Mouse (Mus musculus): ENCODE results near the gene Sgsm3.

DNA sequence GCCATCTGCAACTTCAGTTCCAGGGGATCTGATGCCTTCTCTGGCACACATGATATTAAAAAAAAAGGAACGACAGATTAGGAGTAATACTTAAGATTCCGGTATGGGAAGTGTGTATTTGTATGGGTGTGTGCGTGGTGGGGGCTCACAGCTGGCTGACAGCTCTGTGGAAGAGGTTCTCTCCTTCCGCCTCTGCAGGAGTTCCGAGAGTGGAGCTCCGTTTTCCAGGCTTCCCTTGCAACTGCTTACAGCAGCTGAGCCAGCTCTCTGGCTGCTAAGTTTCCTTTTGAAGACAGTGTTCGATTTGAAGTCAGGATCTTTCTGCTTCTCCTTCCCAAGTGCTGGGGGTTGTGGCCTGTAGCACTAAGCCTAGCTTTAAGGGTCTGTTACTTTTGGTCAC lies 27.5 kb upstream of the Sgsm3 start:
- TF ChIP-seq CTCF (IDR thresholded peaks at IDR 0.05; ENCODE audit: insufficient read depth, low read depth, low read length) (no peak), POLR2A (IDR thresholded peaks at IDR 0.05; ENCODE audit: insufficient read depth, low read depth, low read length) (no peak)
